Mouse (Mus musculus): ENCODE results near the gene Tbc1d10a. TPM values are rescaled to one million over a fixed set of nuclear protein-coding genes. Genes with fewer than 3 reads are reported as not detected.

Gene Tbc1d10a
- polyA plus RNA-seq, 1 experiment from 2014 or later, result 20.9 TPM

GRCm38 (mm10) chr11:4260463-4261187 is 74.0 kb downstream of the Tbc1d10a start:
- H3K9me3 ChIP-seq (replicated peaks; ENCODE audit: control insufficient read depth, low read length), result no peaks in the 10 kb centered on the region
- H3K4me3 ChIP-seq (ENCODE audit: low read length), result no peak overlapping the region
- H3K27ac ChIP-seq (ENCODE audit: low read length), result peak overlapping the region; percentile 50; the same call in 1 of the 2 replicates
- 15% methylated on average over 14 of the region's 14 CpGs for WGBS
- no peaks in the 10 kb centered on the region for H3K36me3 ChIP-seq (ENCODE audit: control insufficient read depth, insufficient read depth)
- peaks cover 38% of the 10 kb centered on the region for H3K4me1 ChIP-seq (ENCODE audit: control insufficient read depth, insufficient read depth, low read length)
- no peak for ATAC-seq (replicated peaks; ENCODE audit: extremely low read depth, insufficient read depth, low FRiP score)
- H3K27me3 ChIP-seq (ENCODE audit: control insufficient read depth, insufficient read depth, low read length), result peaks cover 11% of the 10 kb centered on the region
- H3K9ac ChIP-seq (ENCODE audit: low read length), result peak overlapping the region; percentile 38
- peak overlapping the region; percentile 45 for H3K4me2 ChIP-seq (ENCODE audit: low read depth, low read length)

GRCm38 (mm10) chr11:4261188-4261494 is 74.6 kb downstream of the Tbc1d10a start:
- no peak overlapping the region for H3K4me2 ChIP-seq (ENCODE audit: low read depth, low read length)
- H3K4me3 ChIP-seq (ENCODE audit: low read length), result no peak overlapping the region
- H3K36me3 ChIP-seq (ENCODE audit: control insufficient read depth, insufficient read depth), result no peaks in the 10 kb centered on the region
- whole genome bisulfite sequencing, result 46% methylated on average over 7 of the region's 7 CpGs
- ATAC-seq (replicated peaks; ENCODE audit: extremely low read depth, insufficient read depth, low FRiP score), result 0 out of 2 replicates have a peak, but pooled peaks have one; percentile 10
- peaks cover 11% of the 10 kb centered on the region for H3K27me3 ChIP-seq (ENCODE audit: control insufficient read depth, insufficient read depth, low read length)
- no peak overlapping the region for H3K9ac ChIP-seq (ENCODE audit: low read length)
- H3K27ac ChIP-seq (ENCODE audit: low read length), result peak overlapping the region; percentile 11; the same call in 1 of the 2 replicates
- H3K4me1 ChIP-seq (ENCODE audit: control insufficient read depth, insufficient read depth, low read length), result peaks cover 38% of the 10 kb centered on the region
- H3K9me3 ChIP-seq (replicated peaks; ENCODE audit: control insufficient read depth, low read length), result no peaks in the 10 kb centered on the region

GRCm38 (mm10) chr11:4261969-4262368 is 75.4 kb downstream of the Tbc1d10a start:
- H3K4me2 ChIP-seq (ENCODE audit: low read depth, low read length), result no peak overlapping the region
- WGBS, result 10% methylated on average over 5 of the region's 5 CpGs
- peaks cover 39% of the 10 kb centered on the region for H3K4me1 ChIP-seq (ENCODE audit: control insufficient read depth, insufficient read depth, low read length)
- no peaks in the 10 kb centered on the region for H3K9me3 ChIP-seq (replicated peaks; ENCODE audit: control insufficient read depth, low read length)
- ATAC-seq (replicated peaks; ENCODE audit: extremely low read depth, insufficient read depth, low FRiP score), result peak; percentile 50
- H3K4me3 ChIP-seq (ENCODE audit: low read length), result no peak overlapping the region
- peaks cover 13% of the 10 kb centered on the region for H3K27me3 ChIP-seq (ENCODE audit: control insufficient read depth, insufficient read depth, low read length)
- H3K27ac ChIP-seq (ENCODE audit: low read length), result no peak overlapping the region
- no peaks in the 10 kb centered on the region for H3K36me3 ChIP-seq (ENCODE audit: control insufficient read depth, insufficient read depth)
- no peak overlapping the region for H3K9ac ChIP-seq (ENCODE audit: low read length)

GRCm38 (mm10) chr11:4262847-4263246 is 76.3 kb downstream of the Tbc1d10a start:
- Histone ChIP-seq H3K36me3 (ENCODE audit: control insufficient read depth, insufficient read depth) (no peaks in the 10 kb centered on the region), H3K4me3 (ENCODE audit: low read length) (no peak overlapping the region), H3K4me1 (ENCODE audit: control insufficient read depth, insufficient read depth, low read length) (peaks cover 43% of the 10 kb centered on the region), H3K4me2 (ENCODE audit: low read depth, low read length) (no peak overlapping the region), H3K9me3 (replicated peaks; ENCODE audit: control insufficient read depth, low read length) (no peaks in the 10 kb centered on the region), H3K27me3 (ENCODE audit: control insufficient read depth, insufficient read depth, low read length) (peaks cover 18% of the 10 kb centered on the region), H3K27ac (ENCODE audit: low read length) (no peak overlapping the region), H3K9ac (ENCODE audit: low read length) (no peak overlapping the region)
- no peak for ATAC-seq (replicated peaks; ENCODE audit: extremely low read depth, insufficient read depth, low FRiP score)
- WGBS, result 23% methylated on average over 7 of the region's 7 CpGs

GRCm38 (mm10) chr11:4263296-4263695 is 76.7 kb downstream of the Tbc1d10a start:
- H3K9ac ChIP-seq (ENCODE audit: low read length), result no peak overlapping the region
- no peak overlapping the region for H3K4me3 ChIP-seq (ENCODE audit: low read length)
- no peak for ATAC-seq (replicated peaks; ENCODE audit: extremely low read depth, insufficient read depth, low FRiP score)
- H3K27me3 ChIP-seq (ENCODE audit: control insufficient read depth, insufficient read depth, low read length), result peaks cover 22% of the 10 kb centered on the region
- no peaks in the 10 kb centered on the region for H3K36me3 ChIP-seq (ENCODE audit: control insufficient read depth, insufficient read depth)
- no peak overlapping the region for H3K4me2 ChIP-seq (ENCODE audit: low read depth, low read length)
- 14% methylated on average over 1 of the region's 1 CpGs for WGBS
- no peaks in the 10 kb centered on the region for H3K9me3 ChIP-seq (replicated peaks; ENCODE audit: control insufficient read depth, low read length)
- H3K27ac ChIP-seq (ENCODE audit: low read length), result no peak overlapping the region
- H3K4me1 ChIP-seq (ENCODE audit: control insufficient read depth, insufficient read depth, low read length), result peaks cover 43% of the 10 kb centered on the region

- H3K9ac ChIP-seq (ENCODE audit: low read length), result no peak overlapping the region
- ATAC-seq (replicated peaks; ENCODE audit: extremely low read depth, insufficient read depth, low FRiP score), result no peak
- no peaks in the 10 kb centered on the region for H3K9me3 ChIP-seq (replicated peaks; ENCODE audit: control insufficient read depth, low read length)
- no peak overlapping the region for H3K4me2 ChIP-seq (ENCODE audit: low read depth, low read length)
- H3K36me3 ChIP-seq (ENCODE audit: control insufficient read depth, insufficient read depth), result no peaks in the 10 kb centered on the region
- WGBS, result 68% methylated on average over 7 of the region's 7 CpGs
- H3K27ac ChIP-seq (ENCODE audit: low read length), result no peak overlapping the region
- peaks cover 43% of the 10 kb centered on the region for H3K4me1 ChIP-seq (ENCODE audit: control insufficient read depth, insufficient read depth, low read length)
- peaks cover 23% of the 10 kb centered on the region for H3K27me3 ChIP-seq (ENCODE audit: control insufficient read depth, insufficient read depth, low read length)
- no peak overlapping the region for H3K4me3 ChIP-seq (ENCODE audit: low read length)
These were observed 77.5 kb downstream of the Tbc1d10a start for GRCm38 (mm10) chr11:4264066-4264465.

Small RNAs within 50 kb of the gene (microRNA-seq; reads per million reads assigned to microRNA genes)
- 1.4 reads per million for gene Mir3060

Other genes with a start within 250 kb of the Tbc1d10a start
- gene Pes1, start 222.8 kb upstream of the Tbc1d10a start, polyA plus RNA-seq (2015; fragmentation: Nextera tagmentation; extraction: Ambion mirVana), result 50.0 and 57.9 TPM in 2 replicates
- gene 4930556J24Rik, start 210.0 kb upstream of the Tbc1d10a start, polyA plus RNA-seq (2015; fragmentation: Nextera tagmentation; extraction: Ambion mirVana), result 0.12 TPM in 2 replicates
- gene Gal3st1, start 203.2 kb upstream of the Tbc1d10a start, polyA plus RNA-seq (2015; fragmentation: Nextera tagmentation; extraction: Ambion mirVana), result 0.74 and 1.4 TPM in 2 replicates
- 0.38 and 2.1 TPM in 2 replicates for gene Sec14l4, start 155.3 kb upstream of the Tbc1d10a start, polyA plus RNA-seq (2015; fragmentation: Nextera tagmentation; extraction: Ambion mirVana)
- 2.1 and 4.8 TPM in 2 replicates for gene Sec14l3, start 121.9 kb upstream of the Tbc1d10a start, polyA plus RNA-seq (2015; fragmentation: Nextera tagmentation; extraction: Ambion mirVana)
- 41.6 and 42.5 TPM in 2 replicates for gene Mtfp1, start 91.3 kb upstream of the Tbc1d10a start, polyA plus RNA-seq (2015; fragmentation: Nextera tagmentation; extraction: Ambion mirVana)
- 0.42 and 0.97 TPM in 2 replicates for gene Sec14l2, start 63.4 kb upstream of the Tbc1d10a start, polyA plus RNA-seq (2015; fragmentation: Nextera tagmentation; extraction: Ambion mirVana)
- gene Rnf215, start 51.6 kb upstream of the Tbc1d10a start, polyA plus RNA-seq (2015; fragmentation: Nextera tagmentation; extraction: Ambion mirVana), result 19.2 and 20.6 TPM in 2 replicates
- 4.5 and 5.0 TPM in 2 replicates for gene Ccdc157, start 26.5 kb upstream of the Tbc1d10a start, polyA plus RNA-seq (2015; fragmentation: Nextera tagmentation; extraction: Ambion mirVana)
- gene Sf3a1, start 26.4 kb upstream of the Tbc1d10a start, polyA plus RNA-seq (2015; fragmentation: Nextera tagmentation; extraction: Ambion mirVana), result 31.1 and 34.1 TPM in 2 replicates
- gene Castor1, start 31.4 kb downstream of the Tbc1d10a start, polyA plus RNA-seq (2015; fragmentation: Nextera tagmentation; extraction: Ambion mirVana), result 10.0 and 14.0 TPM in 2 replicates
- gene Osm, start 49.6 kb downstream of the Tbc1d10a start, polyA plus RNA-seq (2015; fragmentation: Nextera tagmentation; extraction: Ambion mirVana), result 0.21 and 0.33 TPM in 2 replicates
- gene Lif, start 70.8 kb downstream of the Tbc1d10a start, polyA plus RNA-seq (2015; fragmentation: Nextera tagmentation; extraction: Ambion mirVana), result 0.15 and 0.20 TPM in 2 replicates